Mouse (Mus musculus) C2C12 (cell line): ENCODE data around the gene Lcn8.

Experiments
- CEBPB ChIP-seq: IDR thresholded peaks from one replicate; pipeline ENCODE4 v1.6.1; 2011; ENCODE audit warnings: low read depth, mild to moderate bottlenecking, control low read depth, moderate library complexity
- CTCF ChIP-seq: IDR thresholded peaks from one replicate; pipeline ENCODE4 v1.5.1; 2011; ENCODE audit not compliant: control insufficient read depth, insufficient read depth, insufficient read length
- MAX ChIP-seq: IDR thresholded peaks from one replicate; pipeline ENCODE4 v1.6.1; 2011; ENCODE audit warnings: mild to moderate bottlenecking, control low read depth
- MYOD1 ChIP-seq: IDR thresholded peaks from one replicate; pipeline ENCODE4 v1.6.1; 2011; ENCODE audit warnings: low read depth; ENCODE audit not compliant: control insufficient read depth, insufficient read length
- MYOG ChIP-seq: IDR thresholded peaks from one replicate; pipeline ENCODE4 v1.6.1; 2011; ENCODE audit not compliant: control insufficient read depth, insufficient read length; ENCODE audit errors: extremely low read depth
- USF1 ChIP-seq: IDR thresholded peaks from one replicate; pipeline ENCODE4 v1.6.1; 2011; ENCODE audit warnings: low read depth, mild to moderate bottlenecking, control low read depth, moderate library complexity

DNA sequence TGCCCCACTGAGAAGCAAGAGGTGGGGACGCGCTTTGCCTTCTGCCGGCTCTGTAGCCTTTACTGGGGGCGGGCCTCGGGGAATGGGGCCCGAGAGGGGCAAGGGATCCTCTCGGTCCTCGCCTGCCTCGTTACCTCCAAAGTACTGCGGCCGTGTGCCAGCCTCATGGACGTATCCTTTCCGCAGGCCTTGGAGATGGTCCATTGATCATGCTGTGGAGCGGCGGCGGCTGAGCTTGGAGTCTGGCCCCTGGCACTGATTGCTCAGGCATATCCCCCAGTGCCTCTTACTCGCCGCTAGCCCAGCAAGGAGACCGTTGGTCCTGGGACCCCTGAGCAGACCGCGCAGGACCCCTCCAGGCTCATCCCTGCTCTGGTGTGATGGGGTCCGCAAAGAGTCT is 36.5 kb upstream of the Lcn8 start:
- no peak for TF ChIP-seq CTCF
- TF ChIP-seq MAX = no peak
- TF ChIP-seq USF1 = no peak
- TF ChIP-seq CEBPB = no peak
- no peak for TF ChIP-seq MYOG
- no peak for TF ChIP-seq MYOD1
